Mouse (Mus musculus): Measurements from ENCODE around the gene Ttc27. TPM values are rescaled to one million over a fixed set of nuclear protein-coding genes. Genes with fewer than 3 reads are reported as not detected.

The Ttc27 gene
- total and polyA plus RNA-seq, 2 experiments from 2014 or later = 12.2 to 12.9 TPM

DNA sequence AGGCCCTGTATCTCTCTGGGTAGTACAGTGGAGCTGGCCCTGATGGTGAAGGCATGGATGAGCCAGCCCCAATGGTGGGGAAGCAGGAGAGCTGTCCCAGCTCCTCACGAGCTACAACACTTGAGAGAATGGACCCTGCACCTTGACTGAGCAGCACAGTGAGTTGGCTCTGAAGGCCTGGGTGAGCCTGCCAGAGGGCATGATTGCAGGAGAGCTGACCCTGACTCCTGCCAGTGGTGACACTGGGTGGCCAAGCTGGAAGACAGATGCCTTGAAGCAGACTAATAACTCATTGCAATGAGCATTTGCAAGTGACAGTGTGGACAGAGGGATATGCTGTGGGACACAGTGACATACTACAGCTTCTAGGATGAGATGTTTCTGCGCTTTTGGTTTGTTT is 195.5 kb downstream of the Ttc27 start:
- Histone ChIP-seq H3K36me3 (ENCODE audit: insufficient read depth, low read length) (no peaks in the 10 kb centered on the region), H3K27ac (no peak overlapping the region), H3K4me2 (ENCODE audit: low read depth, low read length) (no peak overlapping the region), H3K4me1 (ENCODE audit: insufficient read depth, low read length) (no peaks in the 10 kb centered on the region), H3K9ac (replicated peaks; ENCODE audit: low read length) (no peak overlapping the region), H3K4me3 (ENCODE audit: low read length) (no peak overlapping the region), H3K9me3 (ENCODE audit: low read length) (no peaks in the 10 kb centered on the region), H3K27me3 (ENCODE audit: insufficient read depth, low read length) (no peaks in the 10 kb centered on the region)
- TF ChIP-seq CTCF (IDR thresholded peaks at IDR 0.05; ENCODE audit: low read depth) = no peak
- DNase-seq (ENCODE audit: low spot score) (no peak), ATAC-seq (no peak)
- 97% methylated on average over 2 of the region's 2 CpGs for WGBS

Other genes with a start within 250 kb of the Ttc27 start
- gene Yipf4, start 228.2 kb upstream of the Ttc27 start, total RNA-seq (2014; rRNA removed) = 32.1 and 43.3 TPM in 2 replicates
- 53.5 and 55.2 TPM in 2 replicates for gene Yipf4, start 228.2 kb upstream of the Ttc27 start, polyA plus RNA-seq (2015; fragmentation: Nextera tagmentation; extraction: Ambion mirVana)
- gene Birc6, start 189.4 kb upstream of the Ttc27 start, total RNA-seq (2014; rRNA removed) = 137 and 152 TPM in 2 replicates
- gene Birc6, start 189.4 kb upstream of the Ttc27 start, polyA plus RNA-seq (2015; fragmentation: Nextera tagmentation; extraction: Ambion mirVana) = 96.6 and 107 TPM in 2 replicates

Measured in hindbrain, postnatal 0 days (tissue).